Comparison of ENCODE assay signal across 8 mouse cellular contexts in the genomic region with DNA sequence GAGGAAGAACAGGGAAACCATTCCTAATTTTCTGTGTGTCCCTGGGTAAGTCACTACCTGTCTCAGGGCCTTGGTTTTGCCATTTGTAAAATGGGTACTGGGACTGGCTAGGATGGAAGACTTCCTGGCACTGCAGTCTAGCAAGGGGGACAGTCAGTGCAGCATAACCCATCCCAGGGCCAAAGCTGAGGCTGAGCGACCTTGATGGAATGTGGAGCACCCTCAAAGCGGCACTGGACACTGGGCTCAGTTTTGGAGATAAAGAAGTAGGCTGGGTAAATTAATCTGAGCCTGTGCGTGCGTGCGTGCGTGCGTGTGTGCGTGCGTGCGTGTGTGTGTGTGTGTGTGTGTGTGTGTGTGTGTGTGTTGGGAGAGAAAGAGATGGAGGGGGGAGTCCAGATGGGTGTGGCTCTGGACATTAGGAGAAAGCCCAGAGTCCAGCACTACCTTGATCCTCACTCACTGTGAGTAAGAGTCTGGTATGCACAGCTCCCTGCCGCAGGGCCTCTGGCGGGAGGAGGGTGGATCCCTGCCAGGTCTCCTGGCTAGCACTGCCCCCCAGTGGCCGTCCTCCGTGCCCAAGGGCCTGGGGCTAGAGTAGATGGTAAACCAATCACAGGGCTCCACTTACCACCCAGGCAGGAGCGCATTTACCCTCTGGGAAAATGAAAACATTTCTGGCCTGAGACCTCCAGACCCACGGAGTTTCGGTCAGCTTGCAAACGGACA.
DNase-seq lines count a peak whose midpoint lies in the region; ATAC-seq and TF ChIP-seq lines count a peak whose summit lies in the region.

No protein-coding gene starts in this region.

- no peak overlapping the region for H3K4me2 ChIP-seq in hindbrain, postnatal 0 days (ENCODE audit: low read depth, low read length)
- H3K4me2 ChIP-seq in midbrain, embryonic 12.5 days (replicated peaks): no peak overlapping the region

- H3K36me3 ChIP-seq in hindbrain, postnatal 0 days (ENCODE audit: insufficient read depth, low read length): no peaks in the 10 kb centered on the region
- H3K36me3 ChIP-seq in limb, embryonic 10.5 days: no peaks in the 10 kb centered on the region
- no peaks in the 10 kb centered on the region for H3K36me3 ChIP-seq in midbrain, embryonic 12.5 days

- no peak overlapping the region for H3K27ac ChIP-seq in hindbrain, postnatal 0 days
- H3K27ac ChIP-seq in limb, embryonic 10.5 days: peak overlapping the region; percentile 47; the same call in 1 of the 2 replicates
- no peak overlapping the region for H3K27ac ChIP-seq in midbrain, embryonic 12.5 days (replicated peaks)

- peak; percentile 75 for TF ChIP-seq CTCF in hindbrain, postnatal 0 days (IDR thresholded peaks at IDR 0.05; ENCODE audit: low read depth)

- no peaks in the 10 kb centered on the region for H3K27me3 ChIP-seq in hindbrain, postnatal 0 days (ENCODE audit: insufficient read depth, low read length)
- peaks cover 12% of the 10 kb centered on the region; the same call in 1 of the 2 replicates for H3K27me3 ChIP-seq in limb, embryonic 10.5 days (ENCODE audit: low read depth, poor library complexity, severe bottlenecking)
- H3K27me3 ChIP-seq in midbrain, embryonic 12.5 days: peaks cover 11% of the 10 kb centered on the region

- H3K9me3 ChIP-seq in hindbrain, postnatal 0 days (ENCODE audit: low read length): no peaks in the 10 kb centered on the region
- H3K9me3 ChIP-seq in limb, embryonic 10.5 days (replicated peaks): no peaks in the 10 kb centered on the region
- no peaks in the 10 kb centered on the region for H3K9me3 ChIP-seq in midbrain, embryonic 12.5 days

- no peak for ATAC-seq in hindbrain, postnatal 0 days
- peak; percentile 91 for ATAC-seq in midbrain, embryonic 12.5 days (ENCODE audit: low FRiP score, low read depth)

- no peak overlapping the region for H3K9ac ChIP-seq in hindbrain, postnatal 0 days (replicated peaks; ENCODE audit: low read length)
- no peak overlapping the region for H3K9ac ChIP-seq in midbrain, embryonic 12.5 days (replicated peaks)

- no peak overlapping the region for H3K4me3 ChIP-seq in hindbrain, postnatal 0 days (ENCODE audit: low read length)
- H3K4me3 ChIP-seq in limb, embryonic 10.5 days: no peak overlapping the region
- no peak overlapping the region for H3K4me3 ChIP-seq in midbrain, embryonic 12.5 days

- no peaks in the 10 kb centered on the region for H3K4me1 ChIP-seq in hindbrain, postnatal 0 days (ENCODE audit: insufficient read depth, low read length)
- H3K4me1 ChIP-seq in limb, embryonic 10.5 days: peaks cover 27% of the 10 kb centered on the region
- 0 out of 2 replicates have a peak, but pooled peaks cover 4% of the 10 kb centered on the region for H3K4me1 ChIP-seq in midbrain, embryonic 12.5 days

- peak; percentile 97 for DNase-seq in NIH3T3 (ENCODE audit: low read depth)
- DNase-seq in embryo, embryonic 10 days (ENCODE audit: low spot score): peak; percentile 91
- DNase-seq in gastrocnemius, postnatal 10 days: peak; percentile 76
- peak; percentile 77 for DNase-seq in hindbrain, postnatal 0 days (ENCODE audit: low spot score)
- peak; percentile 90 for DNase-seq in limb, embryonic 10.5 days (ENCODE audit: low spot score)
- peak; percentile 30 to 69 for DNase-seq in spleen, postnatal 4 days (ENCODE audit: low spot score in 2 of 2)
- no peak for DNase-seq in cerebellum, adult 18-20 months

- WGBS in hindbrain, postnatal 0 days: 49% methylated on average over 17 of the region's 18 CpGs
- WGBS in limb, embryonic 10.5 days: 50% methylated on average over 18 of the region's 18 CpGs
- 42% methylated on average over 18 of the region's 18 CpGs for WGBS in midbrain, embryonic 12.5 days

Comparison
In these comparisons a context has a peak if more than half of its experiments do, and no peak if none do; other contexts are left out.
1. DNase-seq: peak in NIH3T3 (single experiment), embryo, embryonic 10 days (single experiment), gastrocnemius, postnatal 10 days (single experiment), hindbrain, postnatal 0 days (single experiment), limb, embryonic 10.5 days (single experiment) and spleen, postnatal 4 days (2 of 2); none in cerebellum, adult 18-20 months (0 of 2).